Mouse (Mus musculus) embryonic facial prominence, embryonic 14.5 days (tissue): ENCODE results near the gene Iqsec2. TPM values are rescaled to one million over a fixed set of nuclear protein-coding genes. Genes with fewer than 3 reads are reported as not detected.

ENCODE experiments used
- ATAC-seq: fragments of 200-750 bp; cut with Nextera tagmentation; 2 replicates; pipeline ENCODE4 v1.8.0; 2017; ENCODE audit warnings: low read depth, moderate number of reproducible peaks, moderate TSS enrichment
- DNase-seq: peaks from one replicate; pipeline ENCODE4 v3.0.0-alpha.2; 2015; ENCODE audit warnings: low spot score
- H3K27ac ChIP-seq: fragments of 300-500 bp; sonication (generic); replicated peaks from 2 replicates; pipeline ENCODE4 v1.5.1; 2014; ENCODE audit warnings: low read depth, mild to moderate bottlenecking, low read length, moderate library complexity
- H3K27me3 ChIP-seq: fragments of 300-500 bp; sonication (generic); replicated peaks from 2 replicates; pipeline ENCODE4 v1.6.1; 2014; ENCODE audit warnings: low read length; ENCODE audit not compliant: control insufficient read depth, insufficient read depth
- H3K36me3 ChIP-seq: fragments of 300-500 bp; sonication (generic); 2 replicates; pipeline ENCODE4 v1.6.1; 2014; ENCODE audit warnings: low read length, mixed read lengths; ENCODE audit not compliant: control insufficient read depth, insufficient read depth
- H3K4me1 ChIP-seq: fragments of 300-500 bp; sonication (generic); 2 replicates; pipeline ENCODE4 v1.6.1; 2014; ENCODE audit warnings: antibody characterized with exemption, low read length; ENCODE audit not compliant: control insufficient read depth, insufficient read depth
- H3K4me2 ChIP-seq: fragments of 300-500 bp; sonication (generic); 2 replicates; pipeline ENCODE4 v1.6.1; 2014; ENCODE audit warnings: low read depth, mild to moderate bottlenecking, low read length, moderate library complexity, mixed read lengths
- H3K4me3 ChIP-seq: fragments of 300-500 bp; sonication (generic); 2 replicates; pipeline ENCODE4 v1.5.1; 2014; ENCODE audit warnings: low read depth, mild to moderate bottlenecking, low read length
- H3K9ac ChIP-seq: fragments of 300-500 bp; sonication (generic); 2 replicates; pipeline ENCODE4 v1.6.1; 2014; ENCODE audit warnings: low read depth, mild to moderate bottlenecking, low read length, moderate library complexity, mixed read lengths
- H3K9me3 ChIP-seq: fragments of 300-500 bp; sonication (generic); 2 replicates; pipeline ENCODE4 v1.6.1; 2016; ENCODE audit warnings: low read length; ENCODE audit not compliant: control insufficient read depth
- WGBS: fragments of 180-500 bp; shearing (Covaris S2); extraction: QIAGEN DNeasy Blood & Tissue Kit; methylation state at CpG from one replicate; pipeline ENCODE4 v1.1.7; 2014; 5-methylcytosine and 5-hydroxymethylcytosine counted together
- polyA plus RNA-seq: library from polyadenylated mRNA; unstranded; fragments of >200 nt; fragmentation: Nextera tagmentation; extraction: Ambion mirVana; gene quantifications from 2 replicates; pipeline ENCODE4 v1.2.1, GENCODE M21; 2014

The Iqsec2 gene
- polyA plus RNA-seq, 1 experiment from 2014 or later, result 5.6 TPM

DNA sequence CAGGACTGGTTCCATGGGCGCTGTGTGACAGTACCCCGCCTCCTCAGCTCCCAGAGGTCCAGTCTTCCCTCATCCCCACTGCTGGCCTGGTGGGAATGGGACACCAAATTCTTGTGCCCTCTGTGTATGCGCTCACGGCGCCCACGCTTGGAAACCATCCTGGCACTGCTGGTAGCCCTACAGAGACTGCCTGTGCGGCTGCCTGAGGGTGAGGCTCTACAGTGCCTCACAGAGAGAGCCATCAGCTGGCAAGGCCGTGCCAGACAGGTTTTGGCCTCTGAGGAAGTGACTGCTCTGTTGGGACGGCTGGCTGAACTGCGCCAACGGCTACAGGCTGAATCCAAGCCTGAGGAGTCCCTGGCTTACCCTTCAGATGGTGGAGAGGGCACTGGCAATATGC is 127.1 kb downstream of the Iqsec2 start:
- H3K27me3 ChIP-seq, result no peaks in the 10 kb centered on the region
- no peak overlapping the region for H3K4me2 ChIP-seq
- no peak overlapping the region for H3K9ac ChIP-seq
- ATAC-seq, result no peak
- no peaks in the 10 kb centered on the region for H3K4me1 ChIP-seq
- H3K9me3 ChIP-seq, result no peaks in the 10 kb centered on the region
- no peak overlapping the region for H3K27ac ChIP-seq
- 93% methylated on average over 9 of the region's 11 CpGs for WGBS
- H3K4me3 ChIP-seq, result no peak overlapping the region
- DNase-seq, result no peak
- peaks cover 94% of the 10 kb centered on the region for H3K36me3 ChIP-seq

Other genes with a start within 250 kb of the Iqsec2 start
- gene Hsd17b10, start 142.4 kb upstream of the Iqsec2 start, polyA plus RNA-seq, result 186 and 188 TPM in 2 replicates
- gene Ribc1, start 128.0 kb upstream of the Iqsec2 start, polyA plus RNA-seq, result 3.2 and 4.6 TPM in 2 replicates
- 84.1 and 95.4 TPM in 2 replicates for gene Smc1a, start 127.8 kb upstream of the Iqsec2 start, polyA plus RNA-seq
- 24.9 and 25.5 TPM in 2 replicates for gene Kdm5c, start 88.8 kb downstream of the Iqsec2 start, polyA plus RNA-seq
- 13.3 and 15.4 TPM in 2 replicates for gene Kantr, start 183.2 kb downstream of the Iqsec2 start, polyA plus RNA-seq
- 22.4 and 25.2 TPM in 2 replicates for gene Tspyl2, start 198.2 kb downstream of the Iqsec2 start, polyA plus RNA-seq
- 4.2 and 4.8 TPM in 2 replicates for gene Gpr173, start 224.4 kb downstream of the Iqsec2 start, polyA plus RNA-seq